Mouse (Mus musculus) hindbrain, postnatal 0 days (tissue): Measurements from ENCODE around the gene Slc9c1. TPM values are rescaled to one million over a fixed set of nuclear protein-coding genes. Genes with fewer than 3 reads are reported as not detected.

Experiments
- ATAC-seq: fragments of 200-750 bp; cut with Nextera tagmentation; 2 replicates; pipeline ENCODE4 v1.8.0; 2017; ENCODE audit warnings: mild to moderate bottlenecking, moderate TSS enrichment, moderate library complexity
- DNase-seq: peaks from one replicate; pipeline ENCODE4 v3.0.0-alpha.2; 2015; ENCODE audit warnings: low spot score
- H3K27ac ChIP-seq: fragments of 300-500 bp; sonication (generic); 2 replicates; pipeline ENCODE4 v1.5.1; 2014; ENCODE audit warnings: mild to moderate bottlenecking
- H3K27me3 ChIP-seq: fragments of 300-500 bp; sonication (generic); 2 replicates; pipeline ENCODE4 v1.6.1; 2014; ENCODE audit warnings: low read length, mixed read lengths; ENCODE audit not compliant: insufficient read depth
- H3K36me3 ChIP-seq: fragments of 300-500 bp; sonication (generic); 2 replicates; pipeline ENCODE4 v1.6.1; 2014; ENCODE audit warnings: low read length, mixed read lengths; ENCODE audit not compliant: insufficient read depth
- H3K4me1 ChIP-seq: fragments of 300-500 bp; sonication (generic); 2 replicates; pipeline ENCODE4 v1.6.1; 2014; ENCODE audit warnings: antibody characterized with exemption, low read length, mixed read lengths; ENCODE audit not compliant: insufficient read depth
- H3K4me2 ChIP-seq: fragments of 300-500 bp; sonication (generic); 2 replicates; pipeline ENCODE4 v1.6.1; 2014; ENCODE audit warnings: low read depth, mild to moderate bottlenecking, low read length, moderate library complexity, mixed read lengths
- H3K4me3 ChIP-seq: fragments of 300-500 bp; sonication (generic); 2 replicates; pipeline ENCODE4 v1.5.1; 2014; ENCODE audit warnings: low read length
- H3K9ac ChIP-seq: fragments of 300-500 bp; sonication (generic); replicated peaks from 2 replicates; pipeline ENCODE4 v1.6.1; 2014; ENCODE audit warnings: mild to moderate bottlenecking, low read length, moderate library complexity, mixed read lengths
- H3K9me3 ChIP-seq: fragments of 300-500 bp; sonication (generic); 2 replicates; pipeline ENCODE4 v1.6.1; 2016; ENCODE audit warnings: low read length, mixed read lengths
- CTCF ChIP-seq: IDR thresholded peaks from 2 replicates; pipeline ENCODE4 v1.5.1; 2016; ENCODE audit warnings: antibody characterized with exemption, control low read depth, low read depth
- WGBS: fragments of 180-500 bp; shearing (Covaris S2); extraction: QIAGEN DNeasy Blood & Tissue Kit; methylation state at CpG from one replicate; pipeline ENCODE4 v1.1.7; 2014; 5-methylcytosine and 5-hydroxymethylcytosine counted together
- polyA plus RNA-seq: library from polyadenylated mRNA; unstranded; fragments of >200 nt; fragmentation: Nextera tagmentation; extraction: Ambion mirVana; gene quantifications from 2 replicates; pipeline ENCODE4 v1.2.1, GENCODE M21; 2015
- total RNA-seq: library from RNA; depleted of rRNA; stranded (reverse); fragments of >200 nt; gene quantifications from 2 replicates; pipeline ENCODE4 v1.2.3, GENCODE M21; 2014

Gene Slc9c1
- total and polyA plus RNA-seq, 2 experiments from 2014 or later, result not detected

- Histone ChIP-seq H3K9ac (no peak overlapping the region), H3K27ac (no peak overlapping the region), H3K4me2 (no peak overlapping the region), H3K36me3 (no peaks in the 10 kb centered on the region), H3K27me3 (no peaks in the 10 kb centered on the region), H3K4me3 (no peak overlapping the region), H3K9me3 (no peaks in the 10 kb centered on the region), H3K4me1 (no peaks in the 10 kb centered on the region)
- 84% methylated on average over 10 of the region's 10 CpGs for WGBS
- ATAC-seq (no peak), DNase-seq (no peak)
- no peak for TF ChIP-seq CTCF
These were observed 105.1 kb downstream of the Slc9c1 start for GRCm38 (mm10) chr16:45640070-45640762.

- Histone ChIP-seq H3K4me1 (no peaks in the 10 kb centered on the region), H3K27me3 (no peaks in the 10 kb centered on the region), H3K27ac (no peak overlapping the region), H3K9ac (no peak overlapping the region), H3K4me2 (no peak overlapping the region), H3K9me3 (no peaks in the 10 kb centered on the region), H3K4me3 (no peak overlapping the region), H3K36me3 (no peaks in the 10 kb centered on the region)
- ATAC-seq (no peak), DNase-seq (no peak)
- WGBS, result 57% methylated on average over 3 of the region's 3 CpGs
- TF ChIP-seq CTCF, result no peak
These were observed 106.2 kb downstream of the Slc9c1 start for GRCm38 (mm10) chr16:45641301-45641700.

GRCm38 (mm10) chr16:45643944-45644343 is 108.8 kb downstream of the Slc9c1 start:
- Histone ChIP-seq H3K4me1 (no peaks in the 10 kb centered on the region), H3K4me2 (no peak overlapping the region), H3K9me3 (no peaks in the 10 kb centered on the region), H3K36me3 (no peaks in the 10 kb centered on the region), H3K27ac (no peak overlapping the region), H3K27me3 (no peaks in the 10 kb centered on the region), H3K9ac (no peak overlapping the region), H3K4me3 (no peak overlapping the region)
- ATAC-seq (no peak), DNase-seq (no peak)
- TF ChIP-seq CTCF, result no peak
- 94% methylated on average over 3 of the region's 3 CpGs for WGBS

- Histone ChIP-seq H3K9me3 (no peaks in the 10 kb centered on the region), H3K36me3 (no peaks in the 10 kb centered on the region), H3K27me3 (no peaks in the 10 kb centered on the region), H3K4me1 (no peaks in the 10 kb centered on the region), H3K4me3 (no peak overlapping the region), H3K4me2 (no peak overlapping the region), H3K27ac (no peak overlapping the region), H3K9ac (no peak overlapping the region)
- no peak for TF ChIP-seq CTCF
- 73% methylated on average over 6 of the region's 6 CpGs for WGBS
- DNase-seq (no peak), ATAC-seq (no peak)
These were observed 109.3 kb downstream of the Slc9c1 start for GRCm38 (mm10) chr16:45644380-45644779.

- Histone ChIP-seq H3K36me3 (no peaks in the 10 kb centered on the region), H3K4me2 (no peak overlapping the region), H3K9me3 (no peaks in the 10 kb centered on the region), H3K27me3 (no peaks in the 10 kb centered on the region), H3K4me3 (no peak overlapping the region), H3K9ac (no peak overlapping the region), H3K4me1 (peaks cover 4% of the 10 kb centered on the region; the same call in 1 of the 2 replicates), H3K27ac (no peak overlapping the region)
- no peak for DNase-seq
- no peak for ATAC-seq
- TF ChIP-seq CTCF, result no peak
- WGBS, result 84% methylated on average over 2 of the region's 2 CpGs
These were observed 116.4 kb downstream of the Slc9c1 start for GRCm38 (mm10) chr16:45651497-45651896.

- 18% methylated on average over 17 of the region's 17 CpGs for WGBS
- no peaks in the 10 kb centered on the region for H3K36me3 ChIP-seq
These were observed 118.2 kb downstream of the Slc9c1 start for GRCm38 (mm10) chr16:45653009-45653933.

More at GRCm38 (mm10) chr16:45653009-45653933, 118.2 kb downstream of the Slc9c1 start:
- Histone ChIP-seq H3K4me1 (peaks cover 4% of the 10 kb centered on the region; the same call in 1 of the 2 replicates), H3K4me3 (peak overlapping the region; percentile 34), H3K9me3 (no peaks in the 10 kb centered on the region), H3K9ac (no peak overlapping the region; the same call in 1 of the 2 replicates), H3K4me2 (peak overlapping the region; percentile 62), H3K27ac (no peak overlapping the region), H3K27me3 (no peaks in the 10 kb centered on the region)
- ATAC-seq (no peak), DNase-seq (no peak)
- no peak; the same call in 1 of the 2 replicates for TF ChIP-seq CTCF
